Mouse (Mus musculus) kidney, embryonic 15.5 days (tissue): ENCODE results near the gene Abhd17a. TPM values are rescaled to one million over a fixed set of nuclear protein-coding genes. Genes with fewer than 3 reads are reported as not detected.
A peak's percentile ranks its signal among the peaks of the same experiment; 100 is the strongest.

ENCODE experiments used
- ATAC-seq: fragments of 200-750 bp; cut with Nextera tagmentation; replicated peaks from 2 replicates; pipeline ENCODE4 v1.8.0; 2017; ENCODE audit warnings: moderate TSS enrichment; ENCODE audit not compliant: low FRiP score
- H3K27ac ChIP-seq: fragments of 300-500 bp; sonication (generic); 2 replicates; pipeline ENCODE4 v1.5.1; 2015; ENCODE audit warnings: mild to moderate bottlenecking, inconsistent platforms
- H3K27me3 ChIP-seq: fragments of 300-500 bp; sonication (generic); 2 replicates; pipeline ENCODE4 v1.6.1; 2015; ENCODE audit warnings: inconsistent platforms
- H3K36me3 ChIP-seq: fragments of 300-500 bp; sonication (generic); 2 replicates; pipeline ENCODE4 v1.6.1; 2015; ENCODE audit warnings: inconsistent platforms
- H3K4me1 ChIP-seq: fragments of 300-500 bp; sonication (generic); 2 replicates; pipeline ENCODE4 v1.6.1; 2015; ENCODE audit warnings: inconsistent platforms
- H3K4me2 ChIP-seq: fragments of 300-500 bp; sonication (generic); 2 replicates; pipeline ENCODE4 v1.6.1; 2015; ENCODE audit warnings: moderate library complexity, mild to moderate bottlenecking, inconsistent platforms
- H3K4me3 ChIP-seq: fragments of 300-500 bp; sonication (generic); replicated peaks from 2 replicates; pipeline ENCODE4 v1.5.1; 2015; ENCODE audit warnings: mild to moderate bottlenecking, inconsistent platforms
- H3K9ac ChIP-seq: fragments of 300-500 bp; sonication (generic); 2 replicates; pipeline ENCODE4 v1.6.1; 2015; ENCODE audit warnings: mild to moderate bottlenecking, inconsistent platforms
- H3K9me3 ChIP-seq: fragments of 300-500 bp; sonication (generic); replicated peaks from 2 replicates; pipeline ENCODE4 v1.6.1; 2016; ENCODE audit warnings: inconsistent platforms
- WGBS: fragments of 180-500 bp; shearing (Covaris S2); methylation state at CpG from one replicate; pipeline ENCODE4 v1.1.7; 2015; ENCODE audit warnings: mixed read lengths; 5-methylcytosine and 5-hydroxymethylcytosine counted together
- microRNA-seq: library from miRNA; unstranded; fragments of <30 nt; microRNA quantifications from one replicate; pipeline ENCODE4, GENCODE M21; 2016
- polyA plus RNA-seq: library from polyadenylated mRNA; unstranded; fragments of >200 nt; fragmentation: Nextera tagmentation; extraction: Ambion mirVana; gene quantifications from 2 replicates; pipeline ENCODE4 v1.2.1, GENCODE M21; 2015

Gene Abhd17a
- polyA plus RNA-seq, 1 experiment from 2014 or later, result 95.4 TPM

DNA sequence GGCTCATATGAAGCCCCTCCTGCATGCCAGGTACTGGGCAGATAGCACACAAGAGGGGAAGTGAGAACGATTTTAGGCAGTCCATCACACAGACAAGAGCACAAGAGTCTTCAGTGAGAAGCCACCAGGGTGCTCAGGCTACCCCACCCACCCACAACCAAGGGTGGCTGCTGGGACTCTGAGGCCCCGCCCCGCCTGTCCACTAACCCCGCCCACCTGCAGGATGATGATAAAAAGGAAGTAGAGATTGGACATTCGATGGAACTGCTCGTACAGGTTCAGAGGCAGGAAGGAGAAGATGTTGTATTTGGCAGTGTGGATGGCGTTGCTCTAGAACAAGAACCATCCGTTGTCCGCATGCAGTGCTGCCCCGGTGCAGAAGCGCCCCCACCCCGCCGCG is 55.1 kb downstream of the Abhd17a start:
- no peaks in the 10 kb centered on the region for H3K9me3 ChIP-seq
- peaks cover 33% of the 10 kb centered on the region for H3K4me1 ChIP-seq
- H3K4me2 ChIP-seq, result peak overlapping the region; percentile 47
- 8% methylated on average over 14 of the region's 14 CpGs for WGBS
- H3K4me3 ChIP-seq, result 0 out of 2 replicates have a peak overlapping the region, but pooled peaks have one; percentile 13
- no peak overlapping the region for H3K27ac ChIP-seq
- no peak for ATAC-seq
- H3K36me3 ChIP-seq, result no peaks in the 10 kb centered on the region
- H3K27me3 ChIP-seq, result peaks cover 35% of the 10 kb centered on the region
- H3K9ac ChIP-seq, result no peak overlapping the region

DNA sequence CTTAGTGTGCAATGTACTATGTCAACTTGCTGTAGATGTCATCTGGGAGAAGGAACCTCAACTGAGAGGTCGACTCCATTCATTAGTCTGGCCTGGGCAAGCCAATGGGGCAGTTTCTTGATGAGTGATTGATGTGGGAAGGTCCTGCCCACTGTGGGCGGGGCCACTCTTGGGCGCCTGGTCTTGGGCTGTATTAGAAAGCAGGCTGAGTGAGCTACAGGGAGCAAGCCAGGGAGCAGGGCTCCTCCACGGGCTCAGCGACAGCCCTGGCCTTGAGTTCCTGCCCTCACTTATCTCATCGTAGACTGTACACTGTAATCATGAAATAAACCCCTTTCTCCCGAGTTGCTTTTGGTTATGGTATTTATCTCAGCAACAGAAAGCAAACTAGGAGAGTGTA is 56.4 kb downstream of the Abhd17a start:
- H3K27me3 ChIP-seq, result peaks cover 35% of the 10 kb centered on the region
- H3K4me2 ChIP-seq, result no peak overlapping the region
- no peaks in the 10 kb centered on the region for H3K9me3 ChIP-seq
- no peak overlapping the region for H3K27ac ChIP-seq
- H3K4me3 ChIP-seq, result no peak overlapping the region
- H3K9ac ChIP-seq, result no peak overlapping the region
- ATAC-seq, result 0 out of 2 replicates have a peak, but pooled peaks have one; percentile 20
- 13% methylated on average over 7 of the region's 7 CpGs for WGBS
- H3K36me3 ChIP-seq, result no peaks in the 10 kb centered on the region
- H3K4me1 ChIP-seq, result peaks cover 23% of the 10 kb centered on the region

Small RNA genes lying within 50 kb of the gene (microRNA-seq; reads per million reads assigned to microRNA genes)
- not detected for gene Mir6912

Other genes starting within 250 kb of the Abhd17a start
- 3.6 and 5.2 TPM in 2 replicates for gene Adamtsl5, start 241.9 kb downstream of the Abhd17a start, polyA plus RNA-seq
- 0.67 and 0.70 TPM in 2 replicates for gene Plk5, start 233.9 kb downstream of the Abhd17a start, polyA plus RNA-seq
- gene Mex3d, start 202.7 kb downstream of the Abhd17a start, polyA plus RNA-seq, result 7.1 and 8.4 TPM in 2 replicates
- gene Mbd3, start 190.8 kb downstream of the Abhd17a start, polyA plus RNA-seq, result 260 and 283 TPM in 2 replicates
- gene Uqcr11, start 183.5 kb downstream of the Abhd17a start, polyA plus RNA-seq, result 790 and 798 TPM in 2 replicates
- 130 and 138 TPM in 2 replicates for gene Tcf3, start 156.7 kb downstream of the Abhd17a start, polyA plus RNA-seq
- not detected in 2 replicates for gene Onecut3, start 95.5 kb downstream of the Abhd17a start, polyA plus RNA-seq
- gene Atp8b3, start 51.2 kb downstream of the Abhd17a start, polyA plus RNA-seq, result 0.23 TPM in 2 replicates
- gene Rexo1, start 28.8 kb downstream of the Abhd17a start, polyA plus RNA-seq, result 23.9 and 29.5 TPM in 2 replicates
- gene Klf16, start 13.0 kb downstream of the Abhd17a start, polyA plus RNA-seq, result 9.9 and 11.2 TPM in 2 replicates
- 93.5 and 107 TPM in 2 replicates for gene Scamp4, start 12.5 kb upstream of the Abhd17a start, polyA plus RNA-seq
- gene Adat3, start 12.5 kb upstream of the Abhd17a start, polyA plus RNA-seq, result 7.0 and 8.6 TPM in 2 replicates
- gene Gm49322, start 15.7 kb upstream of the Abhd17a start, polyA plus RNA-seq, result 4.5 and 5.3 TPM in 2 replicates
- gene Csnk1g2, start 32.5 kb upstream of the Abhd17a start, polyA plus RNA-seq, result 156 and 183 TPM in 2 replicates
- 78.6 and 83.2 TPM in 2 replicates for gene Btbd2, start 66.7 kb upstream of the Abhd17a start, polyA plus RNA-seq
- 95.3 and 103 TPM in 2 replicates for gene Mknk2, start 87.8 kb upstream of the Abhd17a start, polyA plus RNA-seq
- gene Mob3a, start 111.6 kb upstream of the Abhd17a start, polyA plus RNA-seq, result 37.7 and 41.5 TPM in 2 replicates
- 22.8 and 26.2 TPM in 2 replicates for gene Izumo4, start 111.8 kb upstream of the Abhd17a start, polyA plus RNA-seq
- gene Ap3d1, start 151.9 kb upstream of the Abhd17a start, polyA plus RNA-seq, result 68.1 and 70.9 TPM in 2 replicates
- 17.3 and 21.8 TPM in 2 replicates for gene Dot1l, start 164.9 kb upstream of the Abhd17a start, polyA plus RNA-seq
- 78.2 and 92.6 TPM in 2 replicates for gene Sf3a2, start 207.9 kb upstream of the Abhd17a start, polyA plus RNA-seq
- gene Plekhj1, start 208.3 kb upstream of the Abhd17a start, polyA plus RNA-seq, result 126 and 130 TPM in 2 replicates
- 0.09 TPM in 1 of 2 replicates, not detected in the other for gene Amh, start 214.9 kb upstream of the Abhd17a start, polyA plus RNA-seq
- 5.6 and 5.7 TPM in 2 replicates for gene Jsrp1, start 223.2 kb upstream of the Abhd17a start, polyA plus RNA-seq
- 1,583 and 1,739 TPM in 2 replicates for gene Oaz1, start 236.3 kb upstream of the Abhd17a start, polyA plus RNA-seq